Mouse (Mus musculus): ENCODE measurements around the gene Pak2. TPM values are rescaled to one million over a fixed set of nuclear protein-coding genes. Genes with fewer than 3 reads are reported as not detected.
"Not testable (repeated sequence)": the region's sequence is repeated elsewhere in the genome, so short reads cannot be mapped to it uniquely, and the experiment has no call there.

The Pak2 gene
- polyA plus RNA-seq, 1 experiment from 2014 or later: 35.7 TPM

- no peaks in the 10 kb centered on the region for H3K9me3 ChIP-seq
These were observed 29.4 kb upstream of the Pak2 start for GRCm38 (mm10) chr16:32108578-32108977.

GRCm38 (mm10) chr16:32108170-32108569 is 29.0 kb upstream of the Pak2 start:
- H3K27me3 ChIP-seq (ENCODE audit: insufficient read depth, poor library complexity, severe bottlenecking): no peaks in the 10 kb centered on the region
- H3K36me3 ChIP-seq: peaks cover 71% of the 10 kb centered on the region
- 78% methylated on average over 7 of the region's 7 CpGs for WGBS
- no peak for DNase-seq (ENCODE audit: low spot score)
- H3K27ac ChIP-seq: no peak overlapping the region
- no peaks in the 10 kb centered on the region for H3K9me3 ChIP-seq
- no peak overlapping the region for H3K4me3 ChIP-seq
- H3K4me1 ChIP-seq (replicated peaks): no peaks in the 10 kb centered on the region

More at GRCm38 (mm10) chr16:32108578-32108977, 29.4 kb upstream of the Pak2 start:
- no peak for DNase-seq (ENCODE audit: low spot score)
- Histone ChIP-seq H3K27ac (no peak overlapping the region), H3K36me3 (peaks cover 67% of the 10 kb centered on the region), H3K4me3 (no peak overlapping the region), H3K4me1 (replicated peaks) (no peaks in the 10 kb centered on the region), H3K27me3 (ENCODE audit: insufficient read depth, poor library complexity, severe bottlenecking) (no peaks in the 10 kb centered on the region)
- WGBS: 85% methylated on average over 2 of the region's 2 CpGs

GRCm38 (mm10) chr16:32107342-32108045 is 28.4 kb upstream of the Pak2 start:
- Histone ChIP-seq H3K4me3 (no peak overlapping the region), H3K36me3 (peaks cover 78% of the 10 kb centered on the region), H3K27ac (no peak overlapping the region), H3K27me3 (ENCODE audit: insufficient read depth, poor library complexity, severe bottlenecking) (no peaks in the 10 kb centered on the region), H3K4me1 (replicated peaks) (no peaks in the 10 kb centered on the region), H3K9me3 (no peaks in the 10 kb centered on the region)
- WGBS: 93% methylated on average over 12 of the region's 12 CpGs
- no peak for DNase-seq (ENCODE audit: low spot score)

GRCm38 (mm10) chr16:32105698-32106097 is 26.6 kb upstream of the Pak2 start:
- 85% methylated on average over 1 of the region's 1 CpGs for WGBS
- H3K27ac ChIP-seq: no peak overlapping the region
- no peaks in the 10 kb centered on the region for H3K4me1 ChIP-seq (replicated peaks)
- no peak overlapping the region for H3K4me3 ChIP-seq
- H3K9me3 ChIP-seq: no peaks in the 10 kb centered on the region
- H3K27me3 ChIP-seq (ENCODE audit: insufficient read depth, poor library complexity, severe bottlenecking): no peaks in the 10 kb centered on the region
- no peak for DNase-seq (ENCODE audit: low spot score)
- H3K36me3 ChIP-seq: peaks cover 82% of the 10 kb centered on the region

DNA sequence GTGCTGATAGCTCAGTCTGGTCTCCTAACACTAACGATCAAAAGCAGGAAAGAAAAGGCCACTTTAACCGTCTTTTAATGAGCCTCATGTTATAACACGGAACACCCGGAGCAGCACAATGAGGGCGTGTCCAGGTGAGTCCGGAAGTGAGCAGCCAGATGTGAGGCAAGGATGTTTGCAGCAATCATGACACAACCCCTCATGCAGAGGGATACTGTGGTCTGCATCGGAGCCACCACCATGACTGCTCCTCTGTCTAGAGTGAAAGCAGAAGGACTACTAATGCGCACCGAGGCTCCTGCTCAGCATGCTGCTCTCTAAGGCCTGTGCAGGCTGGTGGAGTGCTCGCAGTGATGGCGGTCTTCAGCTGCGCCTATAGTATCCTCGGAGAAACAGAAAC is 23.2 kb upstream of the Pak2 start:
- H3K4me1 ChIP-seq (replicated peaks): peaks cover 23% of the 10 kb centered on the region
- WGBS: 93% methylated on average over 13 of the region's 13 CpGs
- no peak for DNase-seq (ENCODE audit: low spot score)
- no peaks in the 10 kb centered on the region for H3K27me3 ChIP-seq (ENCODE audit: insufficient read depth, poor library complexity, severe bottlenecking)
- H3K36me3 ChIP-seq: peaks cover 52% of the 10 kb centered on the region
- no peak overlapping the region for H3K4me3 ChIP-seq
- no peak overlapping the region for H3K27ac ChIP-seq
- no peaks in the 10 kb centered on the region for H3K9me3 ChIP-seq

GRCm38 (mm10) chr16:32099638-32100150 is 20.6 kb upstream of the Pak2 start, which contains the start of the genes Pigx and Cep19:
Gene Pigx, minus strand, starts transcription at chr16:32099740.
Gene Cep19, plus strand, starts transcription at chr16:32099800.
- peaks cover 45% of the 10 kb centered on the region for H3K36me3 ChIP-seq
- no peaks in the 10 kb centered on the region for H3K9me3 ChIP-seq
- H3K4me3 ChIP-seq: peak within 1 kb of the TSS; percentile 86
- H3K27ac ChIP-seq: peak within 1 kb of the TSS; percentile 94
- WGBS: under 1% methylated on average over 34 of the region's 34 CpGs
- no peaks in the 10 kb centered on the region for H3K27me3 ChIP-seq (ENCODE audit: insufficient read depth, poor library complexity, severe bottlenecking)
- peaks cover 23% of the 10 kb centered on the region for H3K4me1 ChIP-seq (replicated peaks)
- peak; percentile 93 for DNase-seq (ENCODE audit: low spot score)

- Histone ChIP-seq H3K27me3 (ENCODE audit: insufficient read depth, poor library complexity, severe bottlenecking) (no peaks in the 10 kb centered on the region), H3K4me1 (replicated peaks) (peaks cover 23% of the 10 kb centered on the region), H3K9me3 (no peaks in the 10 kb centered on the region), H3K36me3 (peaks cover 44% of the 10 kb centered on the region), H3K27ac (peak overlapping the region; percentile 94), H3K4me3 (peak overlapping the region; percentile 86)
- WGBS: under 1% methylated on average over 39 of the region's 39 CpGs
- DNase-seq (ENCODE audit: low spot score): no peak
These were observed 19.9 kb upstream of the Pak2 start for GRCm38 (mm10) chr16:32098897-32099637.

- not testable (repeated sequence) for H3K4me3 ChIP-seq, H3K9me3 ChIP-seq
- WGBS: 91% methylated on average over 2 of the region's 2 CpGs
These were observed 18.6 kb upstream of the Pak2 start for GRCm38 (mm10) chr16:32097757-32098156.

GRCm38 (mm10) chr16:32091466-32091865 is 12.3 kb upstream of the Pak2 start:
- Histone ChIP-seq H3K9me3 (no peaks in the 10 kb centered on the region), H3K36me3 (peaks cover 85% of the 10 kb centered on the region), H3K4me1 (replicated peaks) (no peaks in the 10 kb centered on the region), H3K4me3 (no peak overlapping the region), H3K27ac (no peak overlapping the region), H3K27me3 (ENCODE audit: insufficient read depth, poor library complexity, severe bottlenecking) (no peaks in the 10 kb centered on the region)
- WGBS: 93% methylated on average over 7 of the region's 7 CpGs
- DNase-seq (ENCODE audit: low spot score): no peak

More at GRCm38 (mm10) chr16:32097757-32098156, 18.6 kb upstream of the Pak2 start:
- H3K27ac ChIP-seq; H3K27me3 ChIP-seq (ENCODE audit: insufficient read depth, poor library complexity, severe bottlenecking); DNase-seq (ENCODE audit: low spot score): not testable (repeated sequence)
- H3K4me1 ChIP-seq (replicated peaks): peaks cover 23% of the 10 kb centered on the region
- H3K36me3 ChIP-seq: peaks cover 33% of the 10 kb centered on the region

- DNase-seq (ENCODE audit: low spot score): no peak
- Histone ChIP-seq H3K36me3 (peaks cover 98% of the 10 kb centered on the region), H3K9me3 (no peaks in the 10 kb centered on the region), H3K27me3 (ENCODE audit: insufficient read depth, poor library complexity, severe bottlenecking) (no peaks in the 10 kb centered on the region), H3K4me1 (replicated peaks) (no peaks in the 10 kb centered on the region), H3K4me3 (no peak overlapping the region), H3K27ac (no peak overlapping the region)
- 85% methylated on average over 17 of the region's 17 CpGs for WGBS
These were observed 8.7 kb upstream of the Pak2 start for GRCm38 (mm10) chr16:32087629-32088443.

DNA sequence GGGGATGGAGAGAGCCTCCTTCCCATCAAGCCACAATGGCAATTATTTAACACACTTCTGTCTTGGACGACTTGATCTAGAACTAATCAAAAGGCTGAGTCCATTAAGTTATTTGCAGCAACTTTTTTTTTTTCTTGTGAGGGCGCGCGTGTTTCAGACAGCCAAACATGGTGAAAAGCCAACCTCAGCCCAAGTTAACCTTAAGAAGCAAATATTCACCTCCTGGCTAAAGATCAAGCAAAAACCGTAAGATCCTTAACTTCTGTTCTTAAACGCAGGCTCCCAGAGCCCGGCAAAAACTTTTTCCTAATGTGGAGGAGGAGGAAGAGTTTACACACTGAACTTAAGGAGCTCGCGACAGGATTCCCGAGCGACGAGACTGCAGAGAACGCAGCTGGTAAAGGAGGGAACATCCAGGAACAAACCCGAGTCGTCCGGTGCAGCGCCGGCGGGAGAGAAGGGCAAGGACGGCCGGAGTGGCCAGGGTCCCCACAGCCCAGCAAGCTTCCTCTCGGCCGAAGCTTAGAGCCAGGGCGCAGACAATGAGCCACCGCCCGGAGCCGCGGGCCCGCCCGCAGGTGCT is 643 bp downstream of the Pak2 start:
- Histone ChIP-seq H3K27ac (peak overlapping the region; percentile 96), H3K27me3 (ENCODE audit: insufficient read depth, poor library complexity, severe bottlenecking) (no peaks in the 10 kb centered on the region), H3K4me1 (replicated peaks) (peaks cover 23% of the 10 kb centered on the region), H3K4me3 (peak overlapping the region; percentile 76), H3K9me3 (no peaks in the 10 kb centered on the region), H3K36me3 (peaks cover 34% of the 10 kb centered on the region)
- WGBS: under 1% methylated on average over 30 of the region's 30 CpGs
- peak; percentile 78 for DNase-seq (ENCODE audit: low spot score)
